Mouse (Mus musculus) lung, postnatal 14 days (tissue): Measurements from ENCODE around the gene Arid4b.

ENCODE experiments used
- DNase-seq: peaks from one replicate; pipeline ENCODE4 v3.0.0; 2021

Gene Arid4b

DNA sequence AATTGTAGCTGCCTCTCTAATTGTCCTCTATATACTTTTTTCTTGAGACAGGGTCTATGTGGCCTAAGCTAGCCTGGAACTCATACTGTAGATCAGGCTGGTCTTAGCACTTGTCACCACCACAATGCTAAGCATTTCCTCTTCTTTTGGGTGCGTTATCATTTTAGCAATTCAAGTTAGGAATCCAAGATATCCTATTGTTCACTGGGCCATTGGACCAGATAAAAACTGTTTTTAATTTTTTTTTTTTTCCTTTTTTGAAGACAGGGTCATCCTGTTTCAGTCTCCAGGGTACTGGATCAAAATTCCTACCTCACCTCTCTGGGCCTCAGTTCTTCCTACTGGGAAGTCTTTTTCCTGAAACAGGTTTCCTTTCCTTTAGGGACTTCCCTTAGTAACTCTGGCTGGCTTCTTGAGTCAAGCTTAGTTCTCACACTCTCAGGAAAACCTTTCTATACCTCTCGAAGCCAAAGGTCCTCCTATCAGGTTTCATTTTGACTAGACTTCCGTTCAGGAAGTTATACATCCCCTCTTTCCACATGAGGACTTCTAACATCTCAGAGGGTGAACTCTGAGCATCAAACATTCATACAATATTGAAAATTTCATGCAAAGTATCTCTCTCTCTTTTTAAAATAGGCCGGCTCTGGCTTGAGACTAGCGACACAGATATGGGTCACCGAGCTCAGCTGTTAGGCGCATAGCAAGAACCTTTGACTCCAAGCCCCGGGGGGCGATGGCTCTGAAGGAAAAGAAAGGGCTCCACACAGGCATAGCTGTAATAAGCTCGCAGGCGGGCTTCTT is 621 bp upstream of the Arid4b start:
- no peak for DNase-seq

DNA sequence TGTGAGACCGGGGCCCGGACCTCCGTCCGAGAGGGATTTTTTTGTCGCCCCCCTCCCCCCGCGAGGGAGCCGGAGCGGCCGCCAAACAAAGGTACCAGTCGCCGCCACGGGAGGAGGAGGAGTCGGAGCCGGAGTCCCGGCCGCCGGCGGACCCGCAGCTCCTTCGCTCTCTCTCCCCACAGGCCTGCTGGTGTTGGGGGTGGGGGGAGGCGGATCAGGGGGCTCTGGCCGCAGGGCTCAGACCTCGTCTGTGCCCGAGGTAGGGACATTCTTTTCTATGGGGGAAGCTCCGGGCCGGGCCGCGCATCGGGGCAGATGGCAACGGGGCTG is 875 bp downstream of the Arid4b start:
- no peak for DNase-seq

DNA sequence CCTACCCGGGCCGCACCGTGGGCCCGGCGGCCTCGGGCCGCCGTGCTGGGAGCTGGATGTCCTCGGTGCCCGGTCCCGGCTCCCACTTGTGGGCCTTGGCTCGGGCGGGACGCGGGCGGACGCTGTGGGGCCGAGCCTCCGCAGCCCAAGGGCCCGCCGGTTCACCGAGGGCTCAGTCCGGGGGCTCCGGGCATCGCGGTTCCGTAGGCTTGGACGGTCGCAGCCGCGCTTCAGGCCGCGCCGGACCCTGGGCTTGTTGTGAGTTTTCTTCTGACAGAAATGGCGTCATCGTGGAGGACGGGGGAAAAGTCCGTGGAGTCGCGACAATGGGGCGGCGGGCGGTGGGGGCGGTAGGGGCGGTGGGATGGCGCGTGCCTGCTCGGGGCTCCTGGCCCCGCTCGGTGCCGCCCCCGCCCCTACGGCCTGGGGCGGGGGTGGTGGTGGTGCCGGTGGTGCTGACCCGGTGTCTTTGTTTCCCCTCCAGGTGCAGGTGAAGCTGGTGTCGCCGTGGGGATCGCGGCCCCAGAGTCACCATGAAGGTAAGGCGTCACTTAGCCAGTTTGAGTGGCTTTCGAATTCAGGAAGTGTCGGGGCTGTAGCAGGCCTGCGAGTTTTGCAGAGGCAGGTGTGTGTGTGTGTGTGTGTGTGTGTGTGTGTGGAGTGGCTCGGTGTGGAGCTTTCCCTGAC is 1.5 kb downstream of the Arid4b start:
- DNase-seq = peak; percentile 62

DNA sequence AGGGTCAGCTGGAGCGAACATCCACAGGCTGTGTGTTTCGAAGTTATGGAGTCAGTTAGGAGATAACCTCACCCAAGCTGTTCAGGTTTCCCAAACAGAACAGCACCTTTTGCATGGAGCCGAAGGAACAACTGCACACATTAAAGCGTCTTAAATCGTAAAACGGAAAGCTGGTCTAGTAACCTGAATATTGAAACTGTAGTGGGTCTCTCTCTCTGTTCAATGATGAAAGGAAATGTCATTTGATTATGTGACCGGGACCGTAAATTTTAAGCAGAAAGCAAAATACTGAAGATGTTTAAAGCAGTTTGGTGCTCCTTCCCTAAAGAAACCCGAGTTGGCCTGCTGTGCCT is 2.0 kb downstream of the Arid4b start:
- no peak for DNase-seq

DNA sequence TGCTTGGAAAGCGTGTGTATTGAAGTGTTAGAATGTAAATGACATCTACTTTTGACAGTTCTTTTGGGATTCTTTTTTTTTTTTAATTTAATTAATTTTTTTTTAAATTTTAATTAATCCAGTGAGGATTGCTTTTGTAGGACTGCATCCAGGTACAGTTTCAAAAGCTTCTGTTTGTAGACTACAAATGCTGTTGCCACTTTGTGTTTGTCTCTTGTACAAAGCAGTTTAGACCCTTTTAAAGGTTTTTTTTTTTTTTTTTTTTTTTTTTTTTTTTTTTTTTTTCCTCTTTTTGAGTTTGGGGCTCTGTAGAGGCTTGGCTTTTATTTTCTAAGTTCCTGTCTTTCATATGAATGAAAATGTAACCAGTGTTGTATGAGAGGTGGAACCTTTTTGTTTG is 2.7 kb downstream of the Arid4b start:
- DNase-seq = no peak

DNA sequence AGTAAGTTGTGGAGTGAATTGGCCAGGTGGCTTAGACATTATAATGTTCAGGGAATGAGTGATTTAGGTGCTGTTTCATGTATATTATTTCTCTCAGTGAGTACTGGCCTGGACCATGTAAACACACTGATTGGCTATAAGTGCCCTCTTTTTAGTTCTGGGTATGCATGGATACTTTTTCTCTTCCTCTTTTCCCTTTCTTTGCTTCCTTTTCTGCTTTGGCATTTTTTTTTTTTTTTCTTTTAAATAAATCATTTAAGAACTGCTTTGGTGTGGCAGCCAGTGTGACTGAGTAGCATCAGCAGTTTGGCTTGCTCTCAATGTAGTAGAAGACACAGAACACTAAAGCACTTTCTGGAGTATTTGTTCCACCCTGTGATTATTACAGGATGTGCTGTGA is 5.0 kb downstream of the Arid4b start:
- DNase-seq = no peak

DNA sequence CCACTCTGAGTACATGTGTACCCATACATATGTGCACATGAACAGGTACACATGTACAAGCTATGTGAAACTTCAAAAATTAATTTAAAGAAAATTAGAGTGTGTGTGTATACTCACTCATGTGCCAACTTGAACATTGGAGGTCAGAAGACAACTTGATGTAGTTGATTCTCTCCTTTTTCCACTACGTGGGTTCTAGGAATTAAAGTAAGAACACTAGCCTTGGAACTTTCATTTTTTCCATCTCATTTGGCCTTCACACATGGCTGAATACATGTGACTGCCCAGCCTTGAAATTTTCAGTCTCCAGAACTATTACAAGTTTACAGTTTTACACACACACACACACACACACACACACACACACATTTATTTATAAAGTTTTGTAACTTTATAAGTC is 6.3 kb downstream of the Arid4b start:
- DNase-seq = no peak

DNA sequence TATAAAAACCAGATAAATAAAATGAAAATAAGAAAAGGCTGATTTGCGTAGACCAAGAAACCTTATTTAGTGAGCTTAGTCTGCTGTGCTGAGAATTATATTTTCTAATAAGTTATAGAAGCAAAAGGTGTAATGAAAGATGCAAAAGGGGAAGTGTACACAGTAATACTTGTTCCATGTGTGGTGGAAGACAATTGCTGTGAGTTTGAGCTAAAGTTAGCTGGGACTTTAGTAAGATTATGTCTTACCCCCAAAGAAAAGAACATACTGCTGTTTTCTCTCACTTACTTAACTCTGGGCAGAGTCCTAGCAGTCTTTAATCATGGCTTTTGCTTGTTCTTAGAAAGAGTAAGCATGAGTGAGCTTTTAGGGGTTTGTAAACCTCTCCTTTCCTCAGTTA is 11.3 kb downstream of the Arid4b start:
- DNase-seq = no peak

DNA sequence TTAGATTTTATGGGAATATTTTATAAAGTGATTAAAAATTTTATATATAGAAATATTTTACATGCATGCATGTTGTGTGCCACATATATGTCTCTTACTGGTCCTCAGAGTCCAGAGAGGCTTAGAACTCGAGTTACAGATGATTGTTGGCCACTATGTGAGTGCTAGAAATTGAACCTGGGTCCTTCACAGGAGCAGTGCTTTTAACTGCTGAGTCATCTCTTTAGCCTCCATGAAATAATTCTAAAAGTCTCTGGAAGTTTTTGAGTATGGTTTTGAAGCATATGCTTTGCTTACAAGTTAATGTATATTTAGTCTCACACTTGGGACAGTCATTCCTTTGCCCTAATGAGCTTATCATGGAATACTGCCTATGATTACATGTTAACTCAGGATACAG is 12.3 kb downstream of the Arid4b start:
- DNase-seq = no peak

DNA sequence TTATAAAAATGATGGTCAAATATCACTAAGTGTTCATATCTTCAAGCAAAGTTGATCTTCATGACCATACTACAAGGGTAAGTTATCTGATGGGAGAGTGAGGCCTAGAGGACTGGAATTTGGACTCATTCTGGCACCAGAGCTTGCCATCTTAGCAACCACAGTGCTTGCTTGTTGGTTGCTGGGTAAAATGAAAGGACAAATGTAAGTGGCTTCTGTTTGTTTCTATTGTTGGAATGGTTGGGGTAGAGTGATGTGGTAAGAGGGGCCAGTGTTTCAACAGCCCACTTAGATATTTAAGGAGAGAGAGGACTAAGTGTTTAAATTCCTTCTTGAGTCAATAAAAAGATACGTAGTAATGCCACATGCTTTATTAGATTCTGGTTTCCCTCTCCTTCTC is 25.6 kb downstream of the Arid4b start:
- DNase-seq = peak; percentile 5

DNA sequence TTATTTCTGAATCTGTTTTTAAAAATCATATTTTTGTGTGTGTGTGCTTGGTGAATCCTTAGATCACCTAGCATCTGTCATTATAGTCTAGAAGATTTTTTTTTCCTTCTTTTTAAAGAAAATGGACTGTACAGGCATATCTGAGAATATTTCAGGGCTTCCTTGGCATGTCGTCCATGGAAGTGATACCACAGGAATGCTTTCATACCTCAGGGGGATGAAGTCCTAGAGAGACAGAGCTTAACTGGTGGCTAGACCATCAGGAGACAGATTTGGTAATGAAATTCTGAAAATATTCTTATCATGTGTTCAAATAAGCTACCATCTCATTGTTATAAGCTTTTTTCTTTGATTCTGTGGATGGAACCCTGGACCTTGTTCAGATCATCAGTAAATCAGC is 40.0 kb downstream of the Arid4b start:
- no peak for DNase-seq

DNA sequence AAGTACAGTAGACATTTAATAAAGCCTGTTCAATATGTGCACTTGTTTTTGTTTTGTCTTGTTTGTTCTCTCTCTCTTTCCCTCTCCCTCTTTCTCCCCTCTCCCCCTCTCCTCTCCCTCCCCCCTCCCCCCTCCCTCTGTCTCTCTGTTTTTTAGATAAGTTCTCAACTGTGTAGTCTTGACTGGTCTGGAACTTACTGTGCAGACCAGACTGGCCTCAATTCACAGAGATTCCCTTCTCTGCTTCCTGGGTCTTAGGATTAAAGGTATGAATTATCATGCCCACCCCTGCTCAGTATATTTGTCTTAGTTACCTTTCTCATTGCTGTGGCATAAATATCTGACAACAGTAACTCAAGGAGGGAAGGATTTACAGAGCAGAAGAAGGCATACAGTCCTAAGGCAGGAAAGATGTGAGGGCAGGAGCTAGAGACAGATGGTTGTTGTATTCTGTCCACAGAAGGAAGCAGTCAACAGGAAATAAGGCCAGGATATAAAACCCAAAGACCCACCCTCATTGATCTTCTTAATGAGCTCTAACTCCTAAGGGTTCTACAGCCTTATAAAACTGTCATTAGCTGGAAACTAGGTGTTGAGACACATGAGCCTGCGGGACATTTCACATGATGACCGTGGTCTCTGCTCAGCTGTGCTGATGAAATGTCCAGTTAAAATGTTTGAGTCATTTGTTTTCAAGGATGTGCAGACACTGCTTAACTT is 47.3 kb downstream of the Arid4b start:
- no peak for DNase-seq

DNA sequence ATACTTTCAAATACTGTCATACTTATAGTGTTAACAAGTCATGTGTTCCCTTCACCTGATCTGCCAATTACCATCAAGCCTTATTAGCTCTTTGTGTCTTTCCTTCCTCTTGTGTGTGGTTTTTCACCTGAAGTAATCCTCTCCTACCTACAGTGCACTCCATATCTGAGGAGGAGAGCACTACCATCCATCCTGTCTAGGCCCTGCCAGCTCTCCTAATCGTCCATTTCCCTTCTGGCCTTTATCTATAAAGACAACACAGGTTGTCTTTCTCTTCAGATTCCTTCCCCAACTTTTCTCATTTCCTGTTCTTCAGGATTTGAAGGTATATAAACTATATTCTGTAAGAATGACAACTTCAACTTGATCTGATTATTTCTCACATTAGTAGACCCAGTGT is 48.1 kb downstream of the Arid4b start:
- DNase-seq = no peak

DNA sequence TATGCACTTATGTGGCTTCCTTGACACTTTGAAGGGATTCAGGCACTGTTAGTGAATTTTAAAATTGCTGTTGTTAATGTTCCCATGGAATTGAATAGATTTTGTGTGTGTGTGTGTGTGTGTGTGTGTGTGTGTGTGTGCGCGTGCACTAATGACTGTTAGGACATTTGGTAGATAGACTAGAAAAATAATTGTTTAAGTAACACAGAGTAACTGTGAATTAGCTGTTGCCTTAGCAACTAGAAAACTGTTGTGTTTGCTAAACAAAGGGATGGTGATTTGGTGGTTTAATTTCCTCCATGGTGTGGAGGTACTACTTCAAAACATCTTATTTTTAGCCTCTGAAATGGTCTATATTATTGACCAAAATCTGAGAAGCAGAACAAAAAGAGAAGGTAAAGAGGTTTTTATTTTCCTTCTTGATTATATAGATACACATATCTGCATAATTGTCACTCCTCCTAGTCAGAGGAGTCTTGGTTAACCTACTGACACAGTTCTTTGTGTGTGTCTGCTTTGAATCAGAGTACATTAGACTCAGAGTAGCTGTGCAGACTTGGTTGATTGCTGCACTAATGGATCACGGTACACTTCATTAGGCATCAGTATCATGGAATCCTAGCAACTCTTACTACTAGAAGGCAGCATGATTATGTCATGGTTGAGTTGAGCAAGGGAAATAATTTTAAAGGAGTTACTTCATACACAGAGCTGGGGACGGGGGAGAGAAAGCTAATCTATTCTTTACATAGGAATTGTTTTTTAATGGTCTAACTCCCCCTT is 50.9 kb downstream of the Arid4b start:
- DNase-seq = no peak

DNA sequence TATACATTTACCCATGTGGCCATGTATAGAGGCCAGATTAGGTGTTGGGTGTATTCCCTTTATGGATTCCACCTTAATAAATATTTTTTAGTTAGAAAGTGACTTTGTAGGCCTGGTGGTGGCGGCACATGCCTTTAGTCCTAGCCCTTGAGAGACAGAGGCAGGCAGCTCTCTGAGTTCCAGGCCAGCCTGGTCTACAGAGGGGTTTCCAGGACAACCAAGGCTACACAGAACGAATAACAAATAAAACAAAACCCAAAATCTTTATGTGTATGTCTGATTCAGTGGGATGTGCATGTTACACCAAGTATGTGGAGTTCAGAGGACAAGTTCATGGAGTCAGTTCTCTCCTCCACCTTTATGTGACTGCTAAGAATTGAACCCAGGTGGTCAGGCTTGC is 52.8 kb downstream of the Arid4b start:
- DNase-seq = no peak

DNA sequence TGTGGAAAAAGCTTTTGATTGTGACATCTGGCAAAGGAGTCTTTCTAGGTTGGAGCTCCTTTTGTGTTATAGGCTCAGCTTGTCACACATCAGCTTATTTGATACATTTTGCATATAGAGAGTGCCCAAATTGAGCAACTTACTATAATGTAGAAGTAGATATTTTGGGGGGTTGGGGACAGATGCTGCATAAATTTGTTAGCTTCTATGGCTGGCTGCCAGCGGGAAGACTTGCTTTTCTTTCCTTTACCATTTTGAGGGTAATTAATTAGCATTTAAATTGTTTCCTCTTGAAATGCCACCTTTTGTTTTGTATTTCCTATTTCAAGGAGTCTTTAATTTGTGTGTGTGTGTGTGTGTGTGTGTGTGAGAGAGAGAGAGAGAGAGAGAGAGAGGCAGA is 68.6 kb downstream of the Arid4b start:
- DNase-seq = no peak

DNA sequence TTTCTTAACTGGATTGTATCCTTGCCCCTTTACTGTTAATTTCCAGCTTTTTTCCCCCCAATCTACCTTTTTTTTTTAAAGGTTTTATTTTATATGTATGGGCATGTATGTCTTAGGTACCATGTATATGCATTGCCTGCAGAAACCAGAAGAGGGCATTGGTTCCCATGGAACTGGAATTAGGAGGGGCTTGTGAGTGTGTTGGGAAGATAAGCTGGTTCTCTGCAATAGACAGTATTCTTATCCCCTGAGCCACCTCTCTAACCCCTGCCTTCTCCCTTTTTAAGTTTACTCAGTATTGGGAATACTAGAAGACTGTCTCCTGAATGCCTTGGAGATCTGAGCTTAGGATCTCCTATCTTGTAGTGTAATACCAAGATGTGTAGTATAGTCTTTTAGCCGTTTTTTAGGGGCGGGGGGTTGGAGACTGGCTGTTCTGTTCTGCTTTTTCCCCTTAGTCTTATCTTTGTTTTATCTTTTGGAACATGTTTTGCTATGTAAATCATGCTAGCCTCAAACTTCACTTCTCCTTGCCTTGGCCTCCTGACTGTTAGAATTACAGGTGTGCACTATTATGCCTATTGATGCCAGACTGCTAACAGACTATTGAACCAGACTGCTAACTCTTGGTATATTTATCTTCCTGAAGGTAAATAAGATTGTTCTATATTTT is 79.4 kb downstream of the Arid4b start:
- no peak for DNase-seq

DNA sequence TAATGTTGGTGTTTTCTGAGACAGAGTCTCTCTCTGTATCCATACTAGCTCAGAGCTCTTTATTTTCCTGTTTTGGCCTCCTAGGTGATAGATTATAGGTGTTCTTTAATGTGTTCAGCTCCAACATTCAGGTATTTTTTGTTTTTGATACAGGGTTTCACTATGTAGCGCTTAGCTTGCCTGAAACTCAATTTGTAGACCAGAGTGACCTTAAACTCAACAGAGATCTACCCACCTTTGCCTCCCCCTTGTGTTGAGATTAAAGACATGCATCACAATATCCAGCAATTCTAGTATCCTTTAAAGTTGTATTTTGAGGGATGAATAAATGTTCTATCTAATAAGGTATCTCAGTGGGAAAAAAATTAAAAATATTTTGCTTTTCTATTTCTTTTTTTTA is 115.0 kb downstream of the Arid4b start:
- DNase-seq = no peak

DNA sequence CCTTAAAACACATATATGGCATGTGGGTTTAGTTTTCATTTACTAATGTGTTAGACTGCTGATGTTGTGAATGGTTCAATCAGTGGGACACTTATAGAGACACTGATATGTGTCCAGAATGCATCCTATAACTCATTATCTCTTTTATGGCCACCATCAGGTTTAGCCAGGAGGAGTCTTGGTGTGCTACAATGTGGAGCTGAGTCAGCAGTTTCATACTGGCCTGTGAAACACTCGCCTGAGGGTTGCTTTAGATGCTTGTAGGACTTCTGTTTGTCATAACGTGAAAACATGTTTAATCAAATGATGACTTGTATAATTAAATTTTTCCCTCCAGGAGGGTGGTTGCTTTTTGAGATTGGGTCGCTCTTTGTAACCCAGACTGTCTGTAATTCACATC is 116.6 kb downstream of the Arid4b start:
- no peak for DNase-seq

DNA sequence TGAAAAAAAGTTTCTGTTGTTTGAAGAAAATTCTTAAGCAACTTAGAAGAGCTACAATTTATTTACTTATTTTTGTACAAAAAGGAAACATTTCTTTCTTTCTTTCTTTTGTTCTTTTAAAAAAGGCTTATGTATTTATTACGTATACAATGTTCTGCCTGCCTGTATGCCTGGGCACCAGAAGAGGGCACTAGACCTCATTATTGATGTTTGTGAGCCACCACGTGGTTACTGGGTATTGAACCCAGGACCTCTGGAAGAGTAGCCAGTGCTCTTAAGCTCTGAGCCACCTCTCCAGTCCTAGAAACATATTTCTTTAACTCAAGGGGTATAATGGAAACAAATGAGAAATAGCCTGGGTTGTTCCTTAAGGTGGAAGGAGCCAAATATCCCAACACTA is 182.9 kb downstream of the Arid4b start:
- no peak for DNase-seq
